Mouse (Mus musculus) megakaryocyte-erythroid progenitor cell, adult 5-6 weeks (primary cell): Measurements from ENCODE around the gene Gtf2h2. TPM values are rescaled to one million over a fixed set of nuclear protein-coding genes. Genes with fewer than 3 reads are reported as not detected.
"Not testable (repeated sequence)": the region's sequence is repeated elsewhere in the genome, so short reads cannot be mapped to it uniquely, and the experiment has no call there.

Source experiments
- ATAC-seq: replicated peaks from 2 replicates; pipeline ENCODE4 v1.8.0; 2016; ENCODE audit warnings: mild to moderate bottlenecking, inconsistent platforms; ENCODE audit not compliant: severe bottlenecking, poor library complexity, low FRiP score, low TSS enrichment
- total RNA-seq, 2 experiments: library from RNA; stranded (forward) in 1 of 2; stranded (reverse) in 1 of 2; fragments of 200-1000, 215-1000 nt in 1 of 2; fragments of >200 nt in 1 of 2; fragmentation: Nextera tagmentation in 1 of 2; gene quantifications; 2 replicates each; pipeline ENCODE4 v1.2.3; 2014 to 2017

The Gtf2h2 gene
- total RNA-seq (2014; fragmentation: Nextera tagmentation) = 56.9 and 85.2 TPM in 2 replicates
- 89.8 and 98.7 TPM in 2 replicates for total RNA-seq (2017)

DNA sequence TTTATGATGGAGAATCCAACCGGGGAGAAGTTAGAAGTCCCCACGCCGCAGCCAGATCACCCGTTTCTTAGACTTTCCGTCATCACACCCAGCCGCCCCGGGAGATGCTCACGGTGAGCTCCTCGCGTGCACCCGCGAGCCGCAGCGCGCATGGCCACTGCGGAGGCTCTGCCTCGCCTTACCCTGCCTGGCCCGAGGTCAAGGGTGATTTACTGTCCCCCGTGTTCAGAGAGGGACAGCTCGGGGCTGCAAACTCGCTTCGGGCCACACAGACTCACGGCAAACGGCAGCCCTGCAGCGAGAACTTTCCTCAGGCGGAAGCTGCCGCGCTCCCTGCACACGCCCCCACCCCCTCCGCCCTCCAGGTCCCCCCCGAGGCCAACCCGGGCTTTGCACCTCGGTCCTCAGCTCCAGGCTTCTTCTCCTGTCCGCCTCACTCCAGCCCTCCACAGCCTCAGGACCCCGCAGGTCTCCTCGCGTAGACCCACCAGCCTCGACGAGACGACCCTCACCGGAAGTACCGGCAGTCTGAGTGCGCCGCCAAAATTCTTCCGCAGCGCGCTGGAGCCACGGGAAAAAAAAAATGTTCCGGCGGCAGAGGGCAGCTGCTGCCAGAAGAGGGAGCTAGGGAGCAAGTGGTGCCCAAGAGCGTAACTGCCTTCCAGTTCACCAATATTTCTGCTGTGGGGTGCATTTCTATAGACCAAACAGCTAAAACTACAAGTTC lies at the start of gene Gtf2h2:
Gene Gtf2h2 (minus strand): TSS at position 519 of the 727 bp plus-strand sequence.
- peak; percentile 86 for ATAC-seq

DNA sequence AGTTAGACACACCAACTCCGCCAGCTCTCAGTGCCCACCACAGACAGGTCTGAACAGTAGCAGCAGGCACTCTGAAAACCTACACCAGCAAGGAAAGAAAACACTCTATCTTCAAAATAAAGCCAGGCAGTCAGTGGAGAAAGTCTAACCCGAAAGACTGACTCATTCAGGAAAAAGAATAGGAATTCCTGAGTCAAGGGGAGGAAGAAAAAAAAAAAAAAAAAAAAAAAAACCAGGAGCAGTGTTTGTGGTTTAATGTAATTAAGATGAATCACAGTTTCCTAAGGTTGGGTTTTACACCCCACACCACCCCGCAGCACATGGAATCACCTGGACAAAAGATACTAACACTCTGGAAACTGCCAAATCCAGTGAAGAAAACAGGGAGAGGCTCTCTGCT lies 43.8 kb upstream of the Gtf2h2 start:
- no peak for ATAC-seq

DNA sequence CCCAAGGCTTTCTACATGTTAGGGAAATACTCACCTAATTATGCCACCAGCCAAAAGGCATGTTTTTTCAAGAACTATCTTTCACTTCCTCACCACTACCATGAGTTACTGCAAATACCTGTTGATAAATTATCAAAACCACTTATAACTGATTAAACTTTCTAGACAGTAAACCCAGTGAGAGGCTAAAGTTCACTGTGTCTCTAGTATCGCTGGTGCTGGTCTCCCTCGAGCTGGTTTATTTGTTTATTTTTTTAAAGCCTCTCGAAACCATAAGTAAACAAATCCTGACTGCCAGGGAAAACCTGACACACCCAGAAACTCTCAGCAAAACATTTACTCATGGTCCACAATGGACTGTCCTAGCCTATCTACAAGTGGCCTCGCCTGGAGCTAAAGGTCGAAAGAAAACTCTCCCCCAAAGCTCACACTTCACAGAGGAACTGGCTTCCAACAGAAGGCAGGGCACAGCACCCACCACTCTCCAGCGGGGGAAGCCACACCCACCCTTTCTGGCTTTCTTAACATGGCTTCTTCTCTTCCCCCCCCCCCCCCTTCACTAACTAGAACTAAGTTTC lies 40.5 kb upstream of the Gtf2h2 start:
- no peak for ATAC-seq

DNA sequence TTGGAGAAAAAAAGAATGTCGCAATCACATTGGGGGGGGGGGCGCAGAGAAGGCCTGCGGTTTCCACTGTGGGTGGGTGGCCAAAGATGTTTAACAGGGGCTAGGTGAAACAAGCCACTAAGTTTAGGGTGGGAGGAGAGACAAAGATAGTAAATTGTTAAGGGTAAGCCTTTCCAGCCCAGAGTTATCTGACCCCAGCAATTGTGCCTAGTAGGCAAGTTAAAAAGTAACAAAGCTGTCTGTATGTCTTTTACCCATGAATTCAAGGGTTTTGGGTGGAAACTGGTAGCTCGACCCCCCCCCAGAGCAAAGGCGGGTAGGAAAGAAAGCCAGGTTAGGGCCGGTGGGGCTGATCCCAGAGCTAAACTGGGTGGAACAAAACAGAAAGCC lies 34.3 kb upstream of the Gtf2h2 start:
- no peak for ATAC-seq

DNA sequence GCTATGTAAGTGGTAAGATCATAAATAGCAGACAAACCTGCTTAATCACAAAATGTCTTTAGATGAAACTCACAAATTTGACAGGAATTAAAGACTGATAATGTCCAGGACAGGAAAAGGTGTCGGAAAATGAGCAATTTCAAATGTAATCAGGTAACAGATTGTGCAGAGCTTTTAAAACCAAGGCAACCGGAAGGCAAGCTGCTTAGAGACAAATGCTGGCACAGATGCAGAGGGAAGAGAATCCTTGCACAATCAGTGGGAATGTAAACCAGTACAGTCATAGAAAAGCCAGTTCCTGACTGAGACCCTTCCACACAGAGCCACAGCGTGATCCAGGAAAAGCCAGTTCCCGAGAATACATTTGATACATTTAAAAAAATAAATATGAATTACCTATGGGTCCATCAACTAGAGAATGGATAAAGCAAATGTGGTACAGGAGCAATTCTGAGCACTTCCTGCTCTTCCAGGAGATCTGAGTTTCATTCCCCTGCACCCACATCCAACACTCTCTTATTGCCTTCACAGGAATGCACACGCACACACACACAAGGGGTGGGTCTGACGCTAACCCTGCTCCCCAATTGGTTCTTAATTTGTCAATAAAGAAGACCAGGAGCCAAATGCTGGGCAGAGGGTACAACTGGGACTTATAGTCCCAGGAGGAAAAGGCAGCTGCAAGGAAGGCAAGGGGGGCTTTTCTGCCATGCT lies 33.7 kb upstream of the Gtf2h2 start:
- ATAC-seq = no peak

DNA sequence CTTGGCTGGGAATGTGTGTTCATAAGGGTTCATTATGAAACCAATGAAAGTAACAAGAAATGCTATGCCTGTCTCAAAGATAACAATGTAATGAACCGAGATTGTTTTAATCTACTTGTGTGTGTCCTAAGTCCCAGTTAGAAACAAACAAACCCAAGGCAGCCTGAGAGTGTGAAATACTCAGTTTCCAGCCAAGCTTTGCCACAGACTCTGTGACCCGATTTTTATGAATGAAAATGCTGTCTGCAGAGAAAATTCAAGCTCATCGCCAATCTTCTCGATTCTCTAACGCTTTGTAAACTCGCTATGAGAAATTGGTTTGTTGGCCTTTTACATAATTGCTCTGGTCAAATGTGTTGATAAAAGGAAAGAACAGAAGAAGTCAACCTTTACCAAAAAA lies 32.5 kb upstream of the Gtf2h2 start:
- no peak for ATAC-seq

DNA sequence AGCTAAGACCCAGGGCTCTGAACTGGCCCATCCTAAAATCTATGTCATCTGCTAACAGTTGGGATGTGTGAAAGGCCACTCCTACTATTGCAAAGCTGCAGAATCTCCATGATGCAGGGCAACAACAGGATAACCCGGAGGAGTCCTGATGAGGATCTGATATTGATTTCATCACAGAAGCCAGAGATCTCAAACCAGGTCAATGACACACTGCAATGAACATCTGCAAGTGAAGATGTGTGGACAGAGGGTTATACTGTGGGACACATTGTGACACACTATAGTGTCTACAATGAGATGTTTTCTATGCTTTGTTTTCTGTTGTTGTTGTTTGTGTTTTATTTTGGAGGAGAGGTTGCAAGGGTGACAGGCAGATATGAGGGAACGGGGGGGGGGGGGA lies 31.3 kb upstream of the Gtf2h2 start:
- ATAC-seq = no peak

DNA sequence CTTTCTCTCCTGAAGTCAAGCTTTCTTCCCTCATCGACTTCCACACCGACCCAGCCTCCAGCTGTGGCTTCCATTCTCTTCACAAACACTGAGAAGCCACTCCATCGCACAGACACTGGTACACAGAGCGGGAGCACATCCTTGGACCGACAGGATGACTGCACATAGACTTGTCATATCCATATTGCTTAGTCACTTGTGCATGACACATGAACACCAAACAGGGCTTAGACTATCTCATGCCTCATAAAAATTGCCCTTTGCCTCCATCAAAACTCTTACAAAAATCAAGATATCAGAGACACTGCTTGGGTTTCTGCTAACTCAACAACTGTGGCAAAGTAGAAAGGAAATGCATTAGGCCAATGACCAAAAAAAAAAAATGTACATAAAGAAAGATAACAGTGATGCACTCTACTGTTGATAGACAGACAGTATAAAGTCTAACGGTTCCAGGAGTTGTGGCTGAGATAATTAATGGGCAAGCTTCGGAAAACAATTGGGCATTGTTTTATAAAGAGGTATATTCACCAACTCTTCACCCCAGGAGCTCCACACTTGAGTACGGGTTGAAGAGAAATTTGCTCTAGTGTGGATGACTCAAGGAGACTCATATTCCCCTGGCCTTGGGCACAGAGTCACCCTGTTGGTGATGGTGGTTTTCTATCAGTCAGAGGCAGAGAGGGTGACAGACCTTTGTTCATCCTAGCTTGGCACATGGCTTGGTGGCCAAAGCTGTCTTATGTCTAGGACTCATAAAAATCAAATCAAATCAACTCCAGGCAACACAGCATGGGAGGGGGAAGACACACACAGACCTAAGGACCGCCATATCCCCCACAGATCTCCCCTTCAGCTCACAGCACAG lies 29.6 kb upstream of the Gtf2h2 start:
- no peak for ATAC-seq

DNA sequence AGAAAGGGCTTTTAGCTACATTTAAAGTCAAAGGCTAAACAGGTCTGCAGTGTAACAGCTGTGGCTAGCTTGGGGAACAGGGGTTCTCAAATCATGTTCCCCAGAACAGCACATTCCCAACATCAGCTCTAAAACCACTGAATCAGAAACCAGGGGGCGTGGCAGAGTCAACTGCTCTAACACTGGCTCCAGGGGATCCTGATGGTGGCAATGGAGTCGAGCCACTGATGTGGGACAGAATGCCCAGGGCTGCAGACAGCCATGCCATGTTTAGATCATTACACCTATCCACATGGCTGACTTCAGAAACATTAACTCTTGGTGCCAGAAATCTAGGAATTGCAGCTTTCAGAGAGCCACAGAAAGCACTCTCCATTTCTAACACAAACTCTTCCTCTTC lies 26.8 kb upstream of the Gtf2h2 start:
- no peak for ATAC-seq

DNA sequence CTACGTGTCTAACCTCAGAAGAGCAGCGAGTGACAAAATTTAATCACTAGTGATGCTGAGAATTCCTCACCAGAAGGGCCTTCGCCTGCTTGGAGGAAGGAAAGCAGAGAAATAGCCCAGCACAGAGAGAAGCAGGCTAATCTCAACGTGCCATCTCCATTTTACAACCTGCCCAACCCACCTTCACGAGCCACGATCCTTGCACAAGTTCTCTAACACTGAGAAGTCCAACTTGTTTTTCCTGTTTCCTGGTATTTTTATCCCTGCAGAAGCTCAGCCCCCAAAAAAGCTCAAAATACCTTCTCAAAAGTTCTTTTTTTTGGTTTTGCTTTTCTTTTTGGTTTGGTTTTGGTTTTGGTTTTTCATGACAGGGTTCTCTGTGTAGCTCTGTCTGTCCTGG lies 25.8 kb upstream of the Gtf2h2 start:
- no peak for ATAC-seq

DNA sequence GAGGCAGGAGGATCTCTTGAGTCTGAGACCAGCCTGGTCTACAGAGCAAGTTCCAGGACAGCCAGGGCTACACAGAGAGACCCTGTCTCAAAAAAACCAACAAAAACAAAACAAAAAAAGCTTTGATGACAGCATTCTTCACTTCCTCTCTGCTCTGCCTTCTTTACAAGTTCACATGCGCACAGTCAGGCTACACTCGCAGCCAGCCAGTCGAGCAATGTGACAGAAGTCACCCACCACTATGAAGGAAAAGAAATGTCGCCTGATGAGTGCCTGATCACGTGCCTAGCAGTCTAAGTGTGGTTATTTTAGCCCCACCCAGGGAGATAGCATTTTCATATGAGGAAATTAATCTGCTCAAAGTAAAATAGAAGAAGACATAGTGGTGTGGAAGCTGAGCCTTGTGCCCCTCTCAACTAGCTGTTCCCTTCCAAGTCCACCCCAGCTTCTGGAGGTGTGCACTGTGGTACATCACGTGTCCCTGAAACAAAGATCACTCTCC lies 25.3 kb upstream of the Gtf2h2 start:
- ATAC-seq = no peak

DNA sequence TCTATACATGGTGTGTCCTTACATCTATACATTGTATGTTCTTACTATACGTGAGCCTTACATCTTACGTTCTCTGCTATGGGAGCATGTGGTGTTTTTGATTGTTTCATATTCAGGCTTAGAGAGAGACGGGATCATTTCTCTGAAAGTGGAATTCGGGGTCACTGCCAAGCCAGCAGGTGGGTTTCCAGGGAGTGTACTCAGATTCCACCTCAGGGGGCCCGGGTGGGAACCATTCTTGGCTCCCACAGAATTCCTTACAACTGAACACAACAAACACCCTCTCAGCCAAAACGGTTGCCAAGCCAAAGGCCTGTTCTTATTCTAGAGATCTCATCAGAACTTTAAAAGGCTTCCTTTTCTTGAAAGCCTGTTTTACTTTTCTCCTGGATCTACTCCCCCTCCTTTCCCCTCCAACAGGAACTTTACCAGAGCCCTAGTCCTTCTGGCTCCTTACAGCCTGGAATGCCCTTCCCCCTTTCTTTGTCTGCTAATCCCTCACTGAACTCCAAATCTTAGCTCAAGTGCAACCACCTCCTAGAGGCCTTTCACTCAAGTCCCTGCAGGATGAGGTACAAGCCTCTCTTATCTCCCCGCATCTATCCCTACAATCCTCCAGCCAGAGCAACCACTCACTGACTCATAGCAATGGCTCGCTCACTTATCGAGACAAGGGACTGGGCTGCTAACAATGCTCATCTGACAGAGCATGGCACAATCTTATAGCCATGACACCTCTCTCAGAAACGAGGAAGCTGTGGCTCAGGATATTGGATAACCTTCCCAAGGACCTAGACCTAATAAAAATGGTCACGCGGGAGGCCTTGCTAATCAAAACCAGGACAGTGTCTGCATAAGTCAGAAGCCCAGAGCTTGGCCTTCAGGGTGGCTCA lies 24.1 kb upstream of the Gtf2h2 start:
- no peak for ATAC-seq

DNA sequence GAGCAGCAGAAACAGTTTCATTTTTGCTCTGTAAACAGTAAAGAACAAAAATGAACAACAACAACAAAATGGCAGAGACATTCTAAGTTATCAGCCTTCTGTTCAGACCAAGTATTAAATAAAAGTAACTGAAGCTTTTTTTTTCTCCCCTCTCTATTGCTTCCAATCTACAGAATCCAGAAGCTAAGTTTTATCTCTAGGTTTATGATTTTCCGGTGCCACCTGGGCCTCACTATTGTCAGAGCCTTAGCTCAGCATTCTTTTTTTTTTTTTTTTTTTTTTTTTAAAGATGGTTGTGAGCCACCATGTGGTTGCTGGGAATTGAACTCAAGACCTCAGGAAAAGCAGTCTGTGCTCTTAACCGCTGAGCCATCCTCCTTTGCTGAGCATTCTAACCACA lies 20.4 kb upstream of the Gtf2h2 start:
- 0 out of 2 replicates have a peak, but pooled peaks have one; percentile 41 for ATAC-seq

DNA sequence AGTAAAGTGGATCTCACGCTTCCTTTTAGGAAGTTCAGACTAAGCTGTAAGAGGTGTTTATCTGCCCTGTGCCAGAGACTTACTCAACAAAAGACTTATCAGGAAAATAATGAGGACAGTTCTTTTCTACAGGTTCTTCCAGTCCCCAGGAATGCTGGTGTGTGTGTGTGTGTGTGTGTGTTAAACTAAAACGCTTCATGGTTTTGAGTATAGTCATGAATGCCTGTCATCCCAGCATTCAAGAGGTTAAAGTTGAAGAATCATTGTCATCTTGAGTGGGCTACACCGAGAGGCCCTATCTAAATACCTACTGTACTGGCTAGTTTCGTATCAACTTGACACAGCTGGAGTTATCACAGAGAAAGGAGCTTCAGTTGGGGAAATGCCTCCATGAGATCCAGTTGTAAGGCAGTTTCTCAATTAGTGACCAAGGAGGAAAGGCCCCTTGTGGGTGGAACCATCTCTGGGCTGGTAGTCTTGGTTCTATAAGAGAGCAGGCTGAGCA lies 19.5 kb upstream of the Gtf2h2 start:
- ATAC-seq = 0 out of 2 replicates have a peak, but pooled peaks have one; percentile 41

DNA sequence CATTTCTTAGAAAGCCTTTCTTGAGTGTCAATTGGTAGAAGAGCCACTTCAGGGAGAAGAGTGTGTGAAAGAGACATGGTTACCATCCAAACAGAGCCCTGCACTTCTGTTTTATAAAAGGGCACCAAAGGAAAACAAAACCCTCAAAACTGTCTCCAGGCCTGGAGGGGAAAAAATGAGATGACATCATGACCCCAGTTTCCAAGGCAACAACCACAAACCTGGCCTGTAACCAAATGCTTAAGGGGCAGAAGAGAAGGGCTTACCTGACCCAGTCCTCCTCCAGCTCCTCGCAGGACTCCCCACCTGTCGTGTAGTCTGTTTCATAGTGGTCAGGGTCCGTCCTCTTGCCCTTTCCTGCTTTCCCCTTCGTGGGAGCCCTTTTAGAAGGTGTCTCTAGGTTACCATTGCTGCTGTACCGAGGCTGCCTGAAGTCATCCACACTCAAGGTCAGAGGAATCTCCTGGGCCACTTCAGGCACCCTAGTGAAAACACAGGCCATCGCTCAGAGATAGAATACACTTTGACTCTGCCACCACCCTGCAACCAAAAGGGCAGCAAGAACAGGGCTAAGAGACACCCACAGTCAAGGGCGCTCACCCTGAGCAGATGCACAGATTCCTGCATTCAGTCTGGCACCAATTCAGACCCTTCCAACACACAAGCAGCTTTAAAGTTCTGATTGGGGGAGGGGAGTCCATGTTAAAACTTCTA lies 18.9 kb upstream of the Gtf2h2 start:
- ATAC-seq = 0 out of 2 replicates have a peak, but pooled peaks have one; percentile 22

DNA sequence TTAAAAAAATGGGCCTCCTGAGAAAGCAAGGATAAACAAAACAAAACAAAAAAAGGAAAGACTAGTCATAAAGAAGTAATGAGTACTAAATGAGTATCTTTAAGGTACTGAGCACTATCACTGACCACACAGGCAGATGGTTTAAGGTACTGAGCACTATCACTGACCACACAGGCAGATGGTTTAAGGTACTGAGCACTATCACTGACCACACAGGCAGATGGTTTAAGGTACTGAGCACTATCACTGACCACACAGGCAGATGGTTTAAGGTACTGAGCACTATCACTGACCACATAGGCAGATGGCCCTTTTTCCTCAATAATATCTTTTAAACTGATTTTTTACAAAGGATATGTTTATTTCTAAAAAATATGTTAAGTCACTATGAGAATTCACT lies 7.2 kb upstream of the Gtf2h2 start:
- peak; percentile 70 for ATAC-seq

DNA sequence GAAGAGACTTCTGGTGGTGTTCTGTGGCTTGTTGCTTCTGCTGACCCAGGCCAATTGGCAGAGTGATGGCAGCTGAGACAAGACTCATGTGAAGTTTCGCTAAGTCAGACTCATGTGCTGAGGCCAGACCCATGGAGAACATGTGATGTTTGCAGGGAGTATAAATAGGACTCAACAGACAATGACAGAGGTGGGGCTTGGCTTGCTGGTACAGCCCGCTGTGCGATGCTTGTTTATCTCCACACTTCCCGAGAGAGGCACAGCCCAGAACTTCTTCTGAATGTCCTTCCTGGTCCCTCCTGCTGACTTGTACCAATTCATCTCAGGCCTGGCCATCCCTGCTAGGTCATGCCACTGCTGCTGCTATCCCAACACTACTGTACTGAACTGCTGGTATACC lies 3.0 kb upstream of the Gtf2h2 start:
- ATAC-seq = no peak

DNA sequence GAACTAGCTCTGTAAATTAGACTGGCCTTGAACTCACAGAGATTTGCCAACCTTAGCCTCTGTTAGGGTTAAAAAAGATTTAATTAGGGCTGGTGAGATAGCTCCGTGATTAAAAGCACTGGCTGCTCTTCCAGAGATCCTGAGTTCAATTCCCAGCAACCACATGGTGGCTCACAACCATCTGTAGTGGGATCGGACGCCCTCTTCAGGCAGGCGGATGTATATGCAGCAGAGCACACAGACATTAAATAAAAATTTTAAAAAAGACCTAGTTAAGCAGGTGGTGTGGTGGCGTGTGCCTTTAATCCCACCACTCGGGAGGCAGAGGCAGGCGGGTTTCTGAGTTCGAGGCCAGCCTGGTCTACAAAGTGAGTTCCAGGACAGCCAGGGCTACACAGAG lies 2.0 kb upstream of the Gtf2h2 start:
- not testable (repeated sequence) for ATAC-seq
